Mouse (Mus musculus) olfactory bulb, adult 2 months (tissue): ENCODE measurements around the gene Ccl3. TPM values are rescaled to one million over a fixed set of nuclear protein-coding genes. Genes with fewer than 3 reads are reported as not detected.

ENCODE experiments used
- H3K27ac ChIP-seq: fragments of 200-500 bp; 2 replicates; pipeline ENCODE4 v1.5.1; 2012; ENCODE audit warnings: low read depth, low read length; ENCODE audit not compliant: insufficient read depth
- H3K4me1 ChIP-seq: fragments of 200-500 bp; 2 replicates; pipeline ENCODE4 v1.6.1; 2012; ENCODE audit warnings: low read length; ENCODE audit not compliant: control insufficient read depth, insufficient read depth
- H3K4me3 ChIP-seq: fragments of 200-500 bp; 2 replicates; pipeline ENCODE4 v1.5.1; 2012; ENCODE audit warnings: mild to moderate bottlenecking, low read depth, low read length, moderate library complexity; ENCODE audit not compliant: insufficient read depth
- CTCF ChIP-seq: fragments of 200-500 bp; IDR thresholded peaks from 2 replicates; pipeline ENCODE4 v1.5.1; 2012; ENCODE audit warnings: low read depth, mild to moderate bottlenecking, low read length, moderate library complexity; ENCODE audit not compliant: insufficient read depth
- POLR2A ChIP-seq: fragments of 200-500 bp; IDR thresholded peaks from 2 replicates; pipeline ENCODE4 v1.6.1; 2012; ENCODE audit warnings: mild to moderate bottlenecking, low read depth, low read length, moderate library complexity; ENCODE audit not compliant: insufficient read depth
- WGBS: fragments of 180-500 bp; shearing (Covaris S2); methylation state at CpG from one replicate; pipeline ENCODE4 v1.1.7; 2018; 5-methylcytosine and 5-hydroxymethylcytosine counted together
- polyA plus RNA-seq: library from polyadenylated mRNA; stranded (reverse); fragments of >200 nt; gene quantifications from 2 replicates; pipeline ENCODE4 v1.2.4, GENCODE M21; 2012; ENCODE audit warnings: low replicate concordance; ENCODE audit not compliant: missing spikeins, insufficient read depth, insufficient read length

Ccl3 gene
- polyA plus RNA-seq, 1 experiment: not detected

GRCm38 (mm10) chr11:83605535-83605934 is 43.6 kb downstream of the Ccl3 start:
- H3K4me1 ChIP-seq: no peaks in the 10 kb centered on the region
- TF ChIP-seq POLR2A: no peak
- no peak for TF ChIP-seq CTCF
- no peak overlapping the region for H3K27ac ChIP-seq
- WGBS: 88% methylated on average over 3 of the region's 3 CpGs
- H3K4me3 ChIP-seq: no peak overlapping the region

GRCm38 (mm10) chr11:83604698-83605097 is 44.5 kb downstream of the Ccl3 start:
- Histone ChIP-seq H3K4me3 (no peak overlapping the region), H3K27ac (no peak overlapping the region), H3K4me1 (no peaks in the 10 kb centered on the region)
- WGBS: 90% methylated on average over 4 of the region's 4 CpGs
- TF ChIP-seq POLR2A (no peak), CTCF (no peak)

GRCm38 (mm10) chr11:83603399-83603798 is 45.8 kb downstream of the Ccl3 start:
- no peak overlapping the region for H3K4me3 ChIP-seq
- TF ChIP-seq POLR2A (no peak), CTCF (no peak)
- H3K27ac ChIP-seq: no peak overlapping the region
- H3K4me1 ChIP-seq: no peaks in the 10 kb centered on the region
- WGBS: 98% methylated on average over 3 of the region's 3 CpGs

- Histone ChIP-seq H3K4me1 (no peaks in the 10 kb centered on the region), H3K4me3 (no peak overlapping the region), H3K27ac (no peak overlapping the region)
- TF ChIP-seq POLR2A (no peak), CTCF (no peak)
- 96% methylated on average over 2 of the region's 2 CpGs for WGBS
Observed at GRCm38 (mm10) chr11:83600576-83600975, 48.6 kb downstream of the Ccl3 start.

- Histone ChIP-seq H3K4me3 (no peak overlapping the region), H3K27ac (no peak overlapping the region), H3K4me1 (no peaks in the 10 kb centered on the region)
- TF ChIP-seq POLR2A: no peak
- TF ChIP-seq CTCF: no peak
- WGBS: 86% methylated on average over 3 of the region's 3 CpGs
Observed at GRCm38 (mm10) chr11:83598991-83599390, 50.2 kb downstream of the Ccl3 start.

- Histone ChIP-seq H3K27ac (no peak overlapping the region), H3K4me3 (no peak overlapping the region), H3K4me1 (no peaks in the 10 kb centered on the region)
- 85% methylated on average over 3 of the region's 3 CpGs for WGBS
- TF ChIP-seq POLR2A (no peak), CTCF (no peak)
Observed at GRCm38 (mm10) chr11:83598207-83598837, 50.8 kb downstream of the Ccl3 start.

Other genes starting within 250 kb of the Ccl3 start
- 96.6 TPM in 1 of 2 replicates, not detected in the other for gene Rasl10b, start 240.2 kb downstream of the Ccl3 start, polyA plus RNA-seq
- gene Gas2l2, start 219.9 kb downstream of the Ccl3 start, polyA plus RNA-seq: not detected in 2 replicates
- not detected in 2 replicates for gene 1700020L24Rik, start 211.7 kb downstream of the Ccl3 start, polyA plus RNA-seq
- not detected in 2 replicates for gene Mmp28, start 186.3 kb downstream of the Ccl3 start, polyA plus RNA-seq
- gene Taf15, start 176.3 kb downstream of the Ccl3 start, polyA plus RNA-seq: not detected in 2 replicates
- gene Heatr9, start 127.2 kb downstream of the Ccl3 start, polyA plus RNA-seq: not detected in 2 replicates
- gene Ccl5, start 118.8 kb downstream of the Ccl3 start, polyA plus RNA-seq: not detected in 2 replicates
- gene Ccl9, start 70.7 kb downstream of the Ccl3 start, polyA plus RNA-seq: not detected in 2 replicates
- not detected in 2 replicates for gene Ccl6, start 56.3 kb downstream of the Ccl3 start, polyA plus RNA-seq
- gene Rpl9-ps1, start 3.7 kb downstream of the Ccl3 start, polyA plus RNA-seq: not detected in 2 replicates
- not detected in 2 replicates for gene Ccl4, start 13.2 kb upstream of the Ccl3 start, polyA plus RNA-seq
- not detected in 2 replicates for gene Wfdc17, start 54.6 kb upstream of the Ccl3 start, polyA plus RNA-seq
- not detected in 2 replicates for gene Wfdc18, start 59.7 kb upstream of the Ccl3 start, polyA plus RNA-seq
- not detected in 2 replicates for gene Wfdc21, start 97.6 kb upstream of the Ccl3 start, polyA plus RNA-seq
- gene Heatr6, start 104.3 kb upstream of the Ccl3 start, polyA plus RNA-seq: not detected in 2 replicates
- gene Hnf1b, start 200.7 kb upstream of the Ccl3 start, polyA plus RNA-seq: not detected in 2 replicates